Mouse (Mus musculus) testis, adult 2 months (tissue): ENCODE results near the gene Susd1. TPM values are rescaled to one million over a fixed set of nuclear protein-coding genes. Genes with fewer than 3 reads are reported as not detected.

Source experiments
- H3K27ac ChIP-seq: fragments of 200-500 bp; 2 replicates; pipeline ENCODE4 v1.5.1; 2012; ENCODE audit warnings: low read depth, low read length; ENCODE audit not compliant: control insufficient read depth, insufficient read depth
- H3K27me3 ChIP-seq: fragments of 200-500 bp; 2 replicates; pipeline ENCODE4 v1.6.1; 2012; ENCODE audit warnings: mild to moderate bottlenecking, low read length, moderate library complexity; ENCODE audit not compliant: control insufficient read depth, insufficient read depth
- H3K36me3 ChIP-seq: fragments of 200-500 bp; 2 replicates; pipeline ENCODE4 v1.6.1; 2012; ENCODE audit warnings: mild to moderate bottlenecking, low read length; ENCODE audit not compliant: control insufficient read depth, insufficient read depth
- H3K4me1 ChIP-seq: fragments of 200-500 bp; 2 replicates; pipeline ENCODE4 v1.6.1; 2012; ENCODE audit warnings: low read length; ENCODE audit not compliant: control insufficient read depth, insufficient read depth
- H3K4me3 ChIP-seq: fragments of 200-500 bp; 2 replicates; pipeline ENCODE4 v1.5.1; 2012; ENCODE audit warnings: low read depth, mild to moderate bottlenecking, low read length, moderate library complexity, mixed read lengths; ENCODE audit not compliant: control insufficient read depth
- CTCF ChIP-seq: fragments of 200-500 bp; IDR thresholded peaks from 2 replicates; pipeline ENCODE4 v1.5.1; 2012; ENCODE audit warnings: low read depth, mild to moderate bottlenecking, inconsistent platforms, low read length, moderate library complexity; ENCODE audit not compliant: control insufficient read depth, insufficient read depth, insufficient replicate concordance
- POLR2A ChIP-seq: fragments of 200-500 bp; IDR thresholded peaks from 2 replicates; pipeline ENCODE4 v1.6.1; 2012; ENCODE audit warnings: low read depth, mild to moderate bottlenecking, inconsistent platforms, low read length, moderate library complexity; ENCODE audit not compliant: control insufficient read depth
- polyA plus RNA-seq: library from polyadenylated mRNA; depleted of rRNA; stranded (reverse); fragments of >200 nt; gene quantifications from 2 replicates; pipeline ENCODE4 v1.2.3, GENCODE M21; 2012

Gene Susd1
- polyA plus RNA-seq, 1 experiment = 4.8 TPM

- Histone ChIP-seq H3K27ac (no peak overlapping the region), H3K4me1 (no peaks in the 10 kb centered on the region), H3K4me3 (no peak overlapping the region), H3K27me3 (no peaks in the 10 kb centered on the region), H3K36me3 (no peaks in the 10 kb centered on the region)
- TF ChIP-seq POLR2A (no peak), CTCF (no peak)
These were observed 44.3 kb downstream of the Susd1 start for GRCm38 (mm10) chr4:59394155-59394554.

- Histone ChIP-seq H3K27me3 (no peaks in the 10 kb centered on the region), H3K36me3 (no peaks in the 10 kb centered on the region), H3K27ac (no peak overlapping the region), H3K4me1 (no peaks in the 10 kb centered on the region), H3K4me3 (no peak overlapping the region)
- TF ChIP-seq POLR2A (no peak), CTCF (no peak)
These were observed 49.9 kb downstream of the Susd1 start for GRCm38 (mm10) chr4:59388447-59389030.

- Histone ChIP-seq H3K4me1 (no peaks in the 10 kb centered on the region), H3K4me3 (no peak overlapping the region), H3K27ac (no peak overlapping the region), H3K27me3 (no peaks in the 10 kb centered on the region), H3K36me3 (no peaks in the 10 kb centered on the region)
- no peak for TF ChIP-seq POLR2A
- TF ChIP-seq CTCF = no peak
These were observed 50.8 kb downstream of the Susd1 start for GRCm38 (mm10) chr4:59387387-59388210.

- Histone ChIP-seq H3K36me3 (no peaks in the 10 kb centered on the region), H3K4me1 (peaks cover 3% of the 10 kb centered on the region), H3K4me3 (no peak overlapping the region), H3K27ac (no peak overlapping the region), H3K27me3 (no peaks in the 10 kb centered on the region)
- TF ChIP-seq POLR2A (no peak), CTCF (no peak)
These were observed 53.1 kb downstream of the Susd1 start for GRCm38 (mm10) chr4:59385254-59385895.

- Histone ChIP-seq H3K4me3 (no peak overlapping the region), H3K27ac (no peak overlapping the region), H3K36me3 (no peaks in the 10 kb centered on the region), H3K4me1 (peaks cover 3% of the 10 kb centered on the region), H3K27me3 (no peaks in the 10 kb centered on the region)
- TF ChIP-seq CTCF (no peak), POLR2A (no peak)
These were observed 54.6 kb downstream of the Susd1 start for GRCm38 (mm10) chr4:59383791-59384190.

- Histone ChIP-seq H3K4me3 (peak overlapping the region; percentile 75), H3K27me3 (no peaks in the 10 kb centered on the region), H3K27ac (no peak overlapping the region), H3K36me3 (no peaks in the 10 kb centered on the region), H3K4me1 (peaks cover 3% of the 10 kb centered on the region)
- TF ChIP-seq POLR2A (no peak), CTCF (no peak)
These were observed 56.3 kb downstream of the Susd1 start for GRCm38 (mm10) chr4:59382131-59382530.

GRCm38 (mm10) chr4:59381007-59381743 lies 57.3 kb downstream of the Susd1 start:
- Histone ChIP-seq H3K4me1 (peaks cover 3% of the 10 kb centered on the region), H3K4me3 (no peak overlapping the region), H3K27ac (no peak overlapping the region), H3K36me3 (no peaks in the 10 kb centered on the region), H3K27me3 (no peaks in the 10 kb centered on the region)
- TF ChIP-seq CTCF (peak; percentile 47; the same call in 1 of the 2 replicates), POLR2A (no peak)
